Mouse (Mus musculus) thymus, adult 2 months (tissue): Measurements from ENCODE around the gene Tnf.

Experiments
- CTCF ChIP-seq: fragments of 200-500 bp; IDR thresholded peaks from 2 replicates; pipeline ENCODE4 v1.5.1; 2012; ENCODE audit warnings: mild to moderate bottlenecking, control low read depth, low read length, moderate library complexity, borderline replicate concordance; ENCODE audit not compliant: control insufficient read depth, poor library complexity, insufficient read depth; ENCODE audit errors: extremely low read depth
- POLR2A ChIP-seq: fragments of 200-500 bp; IDR thresholded peaks from 2 replicates; pipeline ENCODE4 v1.6.1; 2012; ENCODE audit warnings: mild to moderate bottlenecking, low read length, control low read depth, moderate library complexity; ENCODE audit not compliant: control insufficient read depth, poor library complexity, insufficient read depth; ENCODE audit errors: extremely low read depth

- TF ChIP-seq CTCF (no peak), POLR2A (no peak)
These were observed 48.7 kb upstream of the Tnf start for GRCm38 (mm10) chr17:35250348-35251120.
